Mouse (Mus musculus) B cell, adult 2 months (primary cell): ENCODE results near the gene Actr3.

Source experiments
- DNase-seq, 2 experiments: peaks; one replicate each; pipeline ENCODE4 v3.0.0; 2022

The Actr3 gene

DNA sequence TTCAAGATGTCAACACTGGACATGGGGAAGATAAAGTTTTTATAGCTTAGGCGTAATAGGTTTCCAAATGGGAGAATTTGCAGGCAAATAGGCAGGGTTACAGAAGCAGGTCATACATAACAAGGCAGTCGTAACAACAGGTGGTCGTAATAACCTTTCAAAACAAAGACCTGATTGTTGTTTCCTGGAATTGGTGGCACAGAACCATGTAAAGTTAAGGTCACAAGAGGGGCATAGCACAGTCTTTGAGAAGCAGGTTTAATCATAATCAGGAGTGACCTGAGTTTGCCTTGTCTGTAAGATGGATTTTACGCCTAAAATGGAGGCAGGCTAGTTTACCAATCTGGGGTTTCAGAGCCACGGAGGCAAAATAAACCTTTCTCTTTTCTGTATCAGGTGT lies 84.7 kb downstream of the Actr3 start:
- no peak for DNase-seq

DNA sequence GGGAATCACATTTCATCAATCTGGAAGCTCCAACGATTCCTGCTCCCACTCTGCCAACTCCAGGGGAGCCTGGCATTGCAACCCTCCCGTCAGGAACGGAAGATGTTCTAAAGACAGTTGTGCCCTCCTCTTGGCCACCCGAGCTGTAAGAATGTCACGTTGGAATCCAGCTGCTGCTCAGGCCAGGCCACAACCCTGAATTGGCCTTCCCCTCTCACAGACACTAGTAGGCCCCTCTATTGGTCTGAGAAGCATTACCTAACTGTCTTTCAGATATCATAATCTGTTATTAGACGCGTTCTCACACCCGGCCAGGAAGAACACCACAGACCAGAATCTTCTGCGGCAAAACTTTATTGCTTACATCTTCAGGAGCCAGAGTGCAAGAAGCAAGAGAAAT lies 89.7 kb downstream of the Actr3 start:
- no peak for DNase-seq

GRCm38 (mm10) chr1:125345448-125345847 lies 90.1 kb downstream of the Actr3 start:
- no peak for DNase-seq

DNA sequence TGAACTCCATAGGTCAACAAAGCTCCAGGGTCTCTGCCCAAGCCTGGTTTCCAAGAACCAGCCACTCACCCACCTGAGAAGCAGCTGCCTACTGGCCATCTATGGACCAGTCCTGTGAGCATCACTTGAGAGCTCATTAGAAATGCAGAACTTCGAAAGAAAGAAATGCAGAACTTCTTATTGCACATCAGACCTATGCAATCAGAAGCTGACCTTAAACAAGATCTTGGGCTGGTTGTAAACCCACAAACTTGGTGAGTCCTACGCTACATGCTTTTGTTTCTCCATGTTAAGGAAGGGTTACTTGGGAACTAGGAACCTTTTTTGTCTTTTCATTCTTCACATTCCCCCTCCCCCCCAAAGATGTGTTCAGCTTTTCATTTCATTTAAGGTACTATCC lies 92.4 kb downstream of the Actr3 start:
- no peak for DNase-seq
